Mouse (Mus musculus) liver, embryonic 14.5 days (tissue): ENCODE measurements around the gene Tnrc6c. TPM values are rescaled to one million over a fixed set of nuclear protein-coding genes. Genes with fewer than 3 reads are reported as not detected.
A peak's percentile ranks its signal among the peaks of the same experiment; 100 is the strongest.

Source experiments
- ATAC-seq: fragments of 200-750 bp; cut with Nextera tagmentation; 2 replicates; pipeline ENCODE4 v1.8.0; 2017; ENCODE audit warnings: moderate number of reproducible peaks, mild to moderate bottlenecking, moderate library complexity; ENCODE audit not compliant: insufficient read depth
- DNase-seq, 3 experiments: peaks; one replicate each; pipeline ENCODE4 v3.0.0-alpha.2; 2012 to 2013; ENCODE audit warnings: low read depth in 3 of 3, low spot score in 3 of 3
- H3K27ac ChIP-seq: fragments of 300-500 bp; sonication (generic); 2 replicates; pipeline ENCODE4 v1.5.1; 2014; ENCODE audit warnings: moderate library complexity, mild to moderate bottlenecking, control low read depth, inconsistent platforms
- H3K27me3 ChIP-seq: fragments of 300-500 bp; sonication (generic); 2 replicates; pipeline ENCODE4 v1.6.1; 2014; ENCODE audit warnings: mild to moderate bottlenecking, low read length, moderate library complexity; ENCODE audit not compliant: control insufficient read depth, insufficient read depth
- H3K36me3 ChIP-seq: fragments of 300-500 bp; sonication (generic); replicated peaks from 2 replicates; pipeline ENCODE4 v1.6.1; 2014; ENCODE audit warnings: low read depth; ENCODE audit not compliant: control insufficient read depth, insufficient read depth
- H3K4me1 ChIP-seq, 2 experiments: fragments of 200-500 bp in 1 of 2; fragments of 300-500 bp in 1 of 2; sonication (generic) in 1 of 2; replicated peaks; 2 replicates each; pipeline ENCODE4 v1.6.1; 2012 to 2014; ENCODE audit warnings: antibody characterized with exemption in 1 of 2, inconsistent platforms in 1 of 2, low read length in 1 of 2; ENCODE audit not compliant: control insufficient read depth in 2 of 2, insufficient read depth in 2 of 2
- H3K4me2 ChIP-seq: fragments of 300-500 bp; sonication (generic); 2 replicates; pipeline ENCODE4 v1.6.1; 2014; ENCODE audit warnings: low read depth, mild to moderate bottlenecking, control low read depth, moderate library complexity
- H3K4me3 ChIP-seq, 2 experiments: fragments of 200-500 bp in 1 of 2; fragments of 300-500 bp in 1 of 2; sonication (generic) in 1 of 2; 2 replicates each; pipeline ENCODE4 v1.5.1; 2012 to 2014; ENCODE audit warnings: low read depth in 2 of 2, low read length in 2 of 2, mild to moderate bottlenecking in 2 of 2, control low read depth in 1 of 2, inconsistent platforms in 1 of 2, moderate library complexity in 1 of 2; ENCODE audit not compliant: insufficient read depth in 1 of 2
- H3K9ac ChIP-seq: fragments of 300-500 bp; sonication (generic); replicated peaks from 2 replicates; pipeline ENCODE4 v1.6.1; 2014; ENCODE audit warnings: mild to moderate bottlenecking, control low read depth, moderate library complexity
- H3K9me3 ChIP-seq: fragments of 300-500 bp; sonication (generic); 2 replicates; pipeline ENCODE4 v1.6.1; 2016; ENCODE audit warnings: low read length, mixed read lengths; ENCODE audit not compliant: control insufficient read depth
- CTCF ChIP-seq: IDR thresholded peaks from 2 replicates; pipeline ENCODE4 v1.5.1; 2016; ENCODE audit warnings: antibody characterized with exemption, low read depth, control low read depth
- EP300 ChIP-seq: IDR thresholded peaks from 2 replicates; pipeline ENCODE4 v1.6.1; 2016; ENCODE audit warnings: antibody characterized with exemption, low read depth
- WGBS: fragments of 180-500 bp; shearing (Covaris S2); extraction: QIAGEN DNeasy Blood & Tissue Kit; methylation state at CpG from one replicate; pipeline ENCODE4 v1.1.7; 2014; ENCODE audit not compliant: insufficient replicate concordance; 5-methylcytosine and 5-hydroxymethylcytosine counted together
- polyA plus RNA-seq, 2 experiments: library from polyadenylated mRNA; depleted of rRNA in 1 of 2; stranded (reverse) in 1 of 2; unstranded in 1 of 2; fragments of >200 nt; fragmentation: Nextera tagmentation in 1 of 2; extraction: Ambion mirVana in 1 of 2; gene quantifications; 2 replicates each; pipeline versions ENCODE4 v1.2.1 to v1.2.3; 2012 to 2014

Gene Tnrc6c
- polyA plus RNA-seq, 2 experiments: 2.4 to 3.7 TPM

GRCm38 (mm10) chr11:117652907-117653306 is 1.2 kb upstream of the Tnrc6c start:
- ATAC-seq (no peak), DNase-seq (no peak)
- H3K36me3 ChIP-seq: no peaks in the 10 kb centered on the region
- H3K9me3 ChIP-seq: no peaks in the 10 kb centered on the region
- TF ChIP-seq EP300: no peak
- no peak for TF ChIP-seq CTCF
- 42% methylated on average over 3 of the region's 3 CpGs for WGBS
- H3K9ac ChIP-seq: no peak overlapping the region
- H3K4me2 ChIP-seq: no peak overlapping the region
- H3K27me3 ChIP-seq: peaks cover 32% of the 10 kb centered on the region
- H3K4me3 ChIP-seq: no peak overlapping the region
- no peak overlapping the region for H3K27ac ChIP-seq
- H3K4me1 ChIP-seq: peaks cover 6 to 14% of the 10 kb centered on the region in 2 experiments

DNA sequence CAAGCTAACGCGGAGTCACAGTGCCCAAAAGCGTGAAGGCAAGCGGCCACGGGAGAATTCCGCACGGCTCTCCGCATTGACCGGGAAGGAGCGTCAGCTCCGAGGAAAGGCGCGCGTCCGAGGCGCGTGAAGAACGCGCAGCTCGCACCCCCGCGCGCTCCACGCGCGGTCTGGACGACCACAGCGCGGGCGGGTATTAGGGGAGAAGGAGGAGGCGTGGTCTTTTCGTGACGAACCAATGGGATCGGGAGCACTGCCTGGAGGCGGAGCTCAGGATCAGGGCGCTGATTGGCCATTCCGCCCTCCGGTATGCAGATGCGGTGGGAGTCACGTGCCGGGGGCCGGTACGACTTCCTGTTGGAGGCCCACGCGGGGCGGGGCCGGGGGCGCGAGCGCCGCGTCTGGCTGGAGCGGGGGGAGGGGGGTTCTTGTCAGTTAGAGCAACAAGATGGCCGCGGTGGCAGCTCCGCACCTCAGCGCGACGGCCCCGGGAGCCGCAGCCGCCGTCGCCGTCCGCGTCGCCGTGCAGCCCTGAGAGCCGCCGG is 363 bp downstream of the Tnrc6c start:
- Histone ChIP-seq H3K27ac (peak overlapping the region; percentile 19), H3K4me2 (peak overlapping the region; percentile 80), H3K36me3 (no peaks in the 10 kb centered on the region), H3K9me3 (no peaks in the 10 kb centered on the region), H3K9ac (peak overlapping the region; percentile 75), H3K27me3 (peaks cover 32% of the 10 kb centered on the region), H3K4me1 (peaks cover 6 to 14% of the 10 kb centered on the region in 2 experiments), H3K4me3 (peak overlapping the region; percentile 71 to 78)
- DNase-seq: peak; percentile 95 to 97 (median 95)
- peak; percentile 93 for ATAC-seq
- WGBS: under 1% methylated on average over 69 of the region's 71 CpGs
- TF ChIP-seq CTCF (no peak), EP300 (no peak)

DNA sequence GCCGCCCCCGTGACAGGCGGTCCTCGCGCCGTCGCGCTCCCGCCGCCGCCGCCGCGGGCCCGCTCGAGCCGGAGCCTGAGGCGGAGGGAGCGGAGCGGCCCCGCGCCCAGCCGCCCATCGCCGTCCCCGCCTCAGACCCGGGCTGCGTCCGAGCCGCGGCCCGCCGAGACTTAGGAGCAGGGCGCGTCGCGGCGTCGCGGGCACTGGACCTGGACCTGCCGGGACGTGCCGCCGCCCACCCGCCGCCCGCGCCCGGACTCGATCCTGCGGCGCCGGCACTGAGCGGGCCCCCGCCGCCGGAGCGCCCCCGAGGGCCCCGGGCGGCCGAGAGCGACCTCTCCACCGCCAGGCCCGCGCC is 824 bp downstream of the Tnrc6c start:
- peaks cover 6 to 14% of the 10 kb centered on the region in 2 experiments for H3K4me1 ChIP-seq
- H3K9ac ChIP-seq: peak overlapping the region; percentile 75
- H3K36me3 ChIP-seq: no peaks in the 10 kb centered on the region
- peak overlapping the region; percentile 19 for H3K27ac ChIP-seq
- no peak for DNase-seq
- H3K4me2 ChIP-seq: peak overlapping the region; percentile 80
- peak overlapping the region; percentile 71 to 78 for H3K4me3 ChIP-seq
- no peaks in the 10 kb centered on the region for H3K9me3 ChIP-seq
- ATAC-seq: peak; percentile 47
- H3K27me3 ChIP-seq: peaks cover 32% of the 10 kb centered on the region
- 1% methylated on average over 64 of the region's 66 CpGs for WGBS
- TF ChIP-seq CTCF: no peak
- no peak for TF ChIP-seq EP300

DNA sequence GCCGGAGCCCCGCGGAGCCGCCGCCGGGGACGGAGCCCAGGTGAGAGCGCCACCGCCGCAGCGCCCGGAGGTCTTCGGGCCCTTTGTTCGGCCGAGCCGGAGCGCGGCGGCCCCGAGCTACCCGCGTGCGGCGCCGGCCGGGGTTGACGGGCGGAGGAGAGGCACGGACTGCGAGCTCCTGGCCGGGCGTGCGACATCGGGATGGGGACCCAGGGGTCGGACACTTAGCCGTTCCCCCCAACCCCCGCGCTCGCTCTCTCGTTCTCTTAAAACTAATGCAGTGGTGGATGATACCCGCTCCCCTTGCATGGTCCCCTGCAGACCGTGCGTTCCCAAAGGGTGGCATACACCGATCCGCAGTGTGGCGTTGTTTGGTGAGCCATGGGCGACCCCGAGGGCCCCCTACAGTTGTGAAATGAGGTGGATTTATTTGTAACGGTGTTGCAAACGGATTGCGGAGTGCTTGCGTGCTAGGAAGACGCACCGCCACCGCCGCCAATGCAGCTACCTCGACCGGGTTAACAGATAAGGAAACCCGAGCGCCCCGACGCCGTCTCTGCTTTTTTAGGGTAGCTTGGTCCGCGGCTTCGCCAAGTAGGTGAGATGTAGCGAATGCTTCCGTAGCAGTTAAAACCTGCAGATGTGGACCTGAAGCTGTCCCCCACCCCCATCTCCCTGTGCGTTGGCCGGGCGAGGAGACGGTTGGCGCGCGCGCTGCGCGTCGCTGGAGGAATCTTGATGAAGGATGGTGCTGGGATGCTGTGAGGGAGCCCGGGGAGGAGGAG is 1.4 kb downstream of the Tnrc6c start:
- WGBS: under 1% methylated on average over 77 of the region's 80 CpGs
- Histone ChIP-seq H3K27me3 (peaks cover 32% of the 10 kb centered on the region), H3K36me3 (no peaks in the 10 kb centered on the region), H3K27ac (no peak overlapping the region), H3K4me3 (peak overlapping the region; percentile 71 to 78), H3K4me2 (peak overlapping the region; percentile 80), H3K9me3 (no peaks in the 10 kb centered on the region), H3K4me1 (peaks cover 6 to 14% of the 10 kb centered on the region in 2 experiments), H3K9ac (peak overlapping the region; percentile 75)
- DNase-seq (peak in 1 of 3 experiments; percentile 36), ATAC-seq (no peak; the same call in 1 of the 2 replicates)
- 0 out of 2 replicates have a peak, but pooled peaks have one; percentile 13 for TF ChIP-seq CTCF
- TF ChIP-seq EP300: no peak

DNA sequence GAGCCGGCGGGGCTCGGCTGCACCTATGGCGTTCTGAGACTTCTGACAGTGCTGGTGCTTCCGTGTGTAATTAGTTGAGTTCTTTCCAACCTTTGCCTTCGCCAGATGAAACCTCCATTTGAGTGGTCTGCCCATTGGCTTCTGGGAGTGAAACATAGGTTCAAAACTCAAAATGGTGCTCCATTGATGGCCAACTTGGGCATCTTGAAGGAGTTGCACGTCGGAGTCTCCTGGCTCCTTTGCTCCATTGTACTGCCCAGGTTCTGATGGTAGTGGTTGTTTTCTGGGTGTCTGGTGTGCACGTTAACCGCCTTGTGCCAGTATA is 1.9 kb downstream of the Tnrc6c start:
- DNase-seq: no peak
- no peaks in the 10 kb centered on the region for H3K9me3 ChIP-seq
- no peak overlapping the region for H3K27ac ChIP-seq
- 10% methylated on average over 10 of the region's 10 CpGs for WGBS
- peak overlapping the region; percentile 80 for H3K4me2 ChIP-seq
- TF ChIP-seq CTCF: no peak
- TF ChIP-seq EP300: no peak
- ATAC-seq: no peak
- H3K4me3 ChIP-seq: peak overlapping the region; percentile 71 to 78
- H3K9ac ChIP-seq: no peak overlapping the region
- H3K4me1 ChIP-seq: peaks cover 7 to 14% of the 10 kb centered on the region in 2 experiments
- peaks cover 28% of the 10 kb centered on the region for H3K27me3 ChIP-seq
- no peaks in the 10 kb centered on the region for H3K36me3 ChIP-seq
